Mouse (Mus musculus): ENCODE measurements around the gene Repin1. TPM values are rescaled to one million over a fixed set of nuclear protein-coding genes. Genes with fewer than 3 reads are reported as not detected.

The Repin1 gene
- total and polyA plus RNA-seq, 3 experiments: not detected

DNA sequence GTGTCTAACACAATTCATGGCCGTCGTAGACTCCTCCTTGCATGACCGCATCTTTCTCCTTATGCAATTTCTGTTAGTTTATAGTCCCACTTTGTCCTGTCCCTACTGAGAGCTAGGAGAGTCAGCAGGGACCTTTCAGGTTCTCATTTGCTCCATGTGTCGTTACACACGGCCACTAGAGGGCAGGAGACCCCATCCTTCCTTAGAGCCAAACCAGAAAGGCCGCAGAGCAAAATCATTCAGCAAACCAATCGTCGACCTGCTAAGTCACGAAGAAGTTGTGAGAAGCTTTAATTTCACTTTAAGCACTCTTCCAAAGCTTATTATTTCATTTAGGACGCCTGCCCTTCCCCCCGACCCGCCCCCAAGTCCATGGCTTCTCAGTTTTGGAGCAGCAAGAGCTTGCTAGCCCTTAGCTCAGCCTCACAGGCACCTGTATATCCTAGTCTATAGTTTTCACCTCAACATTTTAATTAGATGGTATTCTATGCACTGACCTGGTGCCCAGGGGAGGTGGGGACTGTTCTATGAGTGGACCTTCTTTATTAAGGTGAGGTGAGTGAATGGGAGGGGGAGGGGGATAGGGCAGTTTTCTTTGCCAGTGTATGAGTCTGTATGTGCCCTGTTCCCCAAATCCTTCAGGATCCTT, 52.1 kb downstream of the Repin1 start:
- Histone ChIP-seq H3K36me3 (ENCODE audit: control insufficient read depth in 1 of 2, insufficient read depth in 2 of 2, low read length in 2 of 2) (no peaks in the 10 kb centered on the region), H3K27me3 (ENCODE audit: control insufficient read depth in 1 of 2, insufficient read depth in 2 of 2, low read length in 2 of 2) (no peaks in the 10 kb centered on the region), H3K4me3 (ENCODE audit: control insufficient read depth in 1 of 2, insufficient read depth in 1 of 2, low read depth in 2 of 2, low read length in 2 of 2) (no peak overlapping the region), H3K9ac (ENCODE audit: control insufficient read depth, low read depth, low read length, poor library complexity, severe bottlenecking) (no peak overlapping the region), H3K27ac (ENCODE audit: control insufficient read depth, low read depth, low read length) (no peak overlapping the region), H3K4me1 (ENCODE audit: control insufficient read depth in 1 of 2, insufficient read depth in 2 of 2, low read length in 2 of 2) (no peaks in the 10 kb centered on the region), H3K9me3 (replicated peaks; ENCODE audit: insufficient read depth, low read length) (no peaks in the 10 kb centered on the region), H3K79me2 (ENCODE audit: control insufficient read depth, insufficient read depth, low read length, poor library complexity) (no peaks in the 10 kb centered on the region)
- TF ChIP-seq RAD21 (IDR thresholded peaks at IDR 0.05; ENCODE audit: low read depth, low read length) (peak; percentile 65), MAFK (IDR thresholded peaks at IDR 0.05; ENCODE audit: borderline replicate concordance, low read depth, low read length) (no peak), CHD2 (IDR thresholded peaks at IDR 0.05; ENCODE audit: low read length) (no peak), CTCF (IDR thresholded peaks at IDR 0.05 in 2 of 3, conservative IDR thresholded peaks at IDR 0.05 in 1 of 3; ENCODE audit: control insufficient read depth in 1 of 3, insufficient read depth in 1 of 3, low read depth in 2 of 3, low read length in 3 of 3, poor library complexity in 1 of 3, severe bottlenecking in 1 of 3) (peak; percentile 50 to 79 (median 72)), ZKSCAN1 (IDR thresholded peaks at IDR 0.05; ENCODE audit: low read depth, low read length) (no peak), SMC3 (IDR thresholded peaks at IDR 0.05; ENCODE audit: low read depth, low read length) (peak; percentile 64), ZC3H11A (IDR thresholded peaks at IDR 0.05; ENCODE audit: low read depth, low read length) (peak; percentile 26; the same call in 1 of the 2 replicates)
- peak; percentile 56 for DNase-seq (ENCODE audit: low read depth, low spot score)

DNA sequence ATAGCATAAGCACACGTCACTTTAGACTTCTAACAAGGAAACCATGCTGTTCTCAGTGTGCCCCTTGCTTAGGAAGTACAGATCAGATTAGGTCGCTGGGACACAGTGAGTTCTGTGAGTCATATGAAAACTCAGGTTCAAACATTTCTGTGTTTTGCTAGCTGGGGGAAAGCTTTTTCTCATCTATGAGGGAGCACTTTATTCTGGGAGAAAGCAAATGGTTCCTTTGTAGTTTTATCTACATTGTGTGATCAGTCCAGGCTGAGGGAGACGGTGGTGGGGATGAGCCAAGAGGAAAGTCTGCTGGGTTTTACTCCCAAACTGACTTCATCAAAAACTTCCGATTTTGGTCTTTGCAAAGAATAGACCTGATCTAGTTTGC, 52.6 kb downstream of the Repin1 start:
- H3K27me3 ChIP-seq (ENCODE audit: control insufficient read depth in 1 of 2, insufficient read depth in 2 of 2, low read length in 2 of 2): no peaks in the 10 kb centered on the region
- DNase-seq (ENCODE audit: low read depth, low spot score): peak; percentile 3
- TF ChIP-seq ZC3H11A (IDR thresholded peaks at IDR 0.05; ENCODE audit: low read depth, low read length) (no peak), MAFK (IDR thresholded peaks at IDR 0.05; ENCODE audit: borderline replicate concordance, low read depth, low read length) (no peak), CTCF (IDR thresholded peaks at IDR 0.05 in 2 of 3, conservative IDR thresholded peaks at IDR 0.05 in 1 of 3; ENCODE audit: control insufficient read depth in 1 of 3, insufficient read depth in 1 of 3, low read depth in 2 of 3, low read length in 3 of 3, poor library complexity in 1 of 3, severe bottlenecking in 1 of 3) (no peak), RAD21 (IDR thresholded peaks at IDR 0.05; ENCODE audit: low read depth, low read length) (no peak), RCOR1 (IDR thresholded peaks at IDR 0.05; ENCODE audit: low read depth, low read length) (no peak), TBP (IDR thresholded peaks at IDR 0.05; ENCODE audit: low read depth, low read length) (no peak), E2F4 (IDR thresholded peaks at IDR 0.05; ENCODE audit: borderline replicate concordance, low read depth, low read length) (no peak), UBTF (IDR thresholded peaks at IDR 0.05; ENCODE audit: borderline replicate concordance, insufficient read depth, low read depth, low read length) (no peak), ELF1 (IDR thresholded peaks at IDR 0.05; ENCODE audit: low read depth, low read length) (no peak), MYC (IDR thresholded peaks at IDR 0.05; ENCODE audit: low read depth, low read length) (no peak), ZNF384 (IDR thresholded peaks at IDR 0.05; ENCODE audit: low read depth, low read length) (no peak), MEF2A (IDR thresholded peaks at IDR 0.05; ENCODE audit: extremely low read depth, insufficient replicate concordance, low read depth, low read length, poor library complexity, severe bottlenecking) (no peak)
- no peaks in the 10 kb centered on the region for H3K4me1 ChIP-seq (ENCODE audit: control insufficient read depth in 1 of 2, insufficient read depth in 2 of 2, low read length in 2 of 2)
- H3K9me3 ChIP-seq (replicated peaks; ENCODE audit: insufficient read depth, low read length): no peaks in the 10 kb centered on the region
- no peaks in the 10 kb centered on the region for H3K79me2 ChIP-seq (ENCODE audit: control insufficient read depth, insufficient read depth, low read length, poor library complexity)
- no peaks in the 10 kb centered on the region for H3K36me3 ChIP-seq (ENCODE audit: control insufficient read depth in 1 of 2, insufficient read depth in 2 of 2, low read length in 2 of 2)
- H3K9ac ChIP-seq (ENCODE audit: control insufficient read depth, low read depth, low read length, poor library complexity, severe bottlenecking): no peak overlapping the region
- H3K4me3 ChIP-seq (ENCODE audit: control insufficient read depth in 1 of 2, insufficient read depth in 1 of 2, low read depth in 2 of 2, low read length in 2 of 2): no peak overlapping the region
- no peak overlapping the region for H3K27ac ChIP-seq (ENCODE audit: control insufficient read depth, low read depth, low read length)
